ENCODE assay signal across 29 mouse cellular contexts in genomic region chr5:123182651-123183050, GRCm38 (mm10). TPM values are rescaled to one million over a fixed set of nuclear protein-coding genes. Genes with fewer than 3 reads are reported as not detected.
A peak's percentile ranks its signal among the peaks of the same experiment; 100 is the strongest.
DNase-seq lines count a peak whose midpoint lies in the region; ATAC-seq lines count a peak whose summit lies in the region.
"Had no signal": no experiment of that assay in that cellular context is flagged by ENCODE, and none has a peak within 500 bp of the region (broad histone marks: within the 10 kb centered on the region; RNA-seq: fewer than 3 reads in every experiment).

TSS of gene Hpd (minus strand) at chr5:123182727.

- H3K4me3 ChIP-seq in kidney, embryonic 15.5 days (replicated peaks) = no peak within 1 kb of the TSS
- no peak within 1 kb of the TSS for H3K4me3 ChIP-seq in liver, embryonic 12.5 days
- H3K4me3 ChIP-seq: embryonic facial prominence, embryonic 15.5 days; heart, embryonic 10.5 days; hindbrain, embryonic 15.5 days; limb, embryonic 13.5 days; lung, embryonic 15.5 days; midbrain, embryonic 15.5 days; myocyte; neural tube, embryonic 13.5 days had no signal

- no peak within 1 kb of the TSS for H3K27ac ChIP-seq in kidney, embryonic 15.5 days
- peak within 1 kb of the TSS; percentile 18 for H3K27ac ChIP-seq in liver, embryonic 12.5 days
- H3K27ac ChIP-seq: embryonic facial prominence, embryonic 15.5 days; heart, embryonic 10.5 days; hindbrain, embryonic 15.5 days; limb, embryonic 13.5 days; lung, embryonic 15.5 days; midbrain, embryonic 15.5 days; neural tube, embryonic 13.5 days had no signal

- H3K27me3 ChIP-seq in kidney, embryonic 15.5 days = 0 out of 2 replicates have a peak, but pooled peaks cover 3% of the 10 kb centered on the region
- H3K27me3 ChIP-seq in liver, embryonic 12.5 days (replicated peaks) = peaks cover 28% of the 10 kb centered on the region
- H3K27me3 ChIP-seq: embryonic facial prominence, embryonic 15.5 days; hindbrain, embryonic 15.5 days; limb, embryonic 13.5 days; lung, embryonic 15.5 days; midbrain, embryonic 15.5 days had no signal

- H3K36me3 ChIP-seq in kidney, embryonic 15.5 days = no peaks in the 10 kb centered on the region
- no peaks in the 10 kb centered on the region for H3K36me3 ChIP-seq in liver, embryonic 12.5 days
- H3K36me3 ChIP-seq: embryonic facial prominence, embryonic 15.5 days; heart, embryonic 10.5 days; hindbrain, embryonic 15.5 days; limb, embryonic 13.5 days; lung, embryonic 15.5 days; midbrain, embryonic 15.5 days; neural tube, embryonic 13.5 days had no signal

- 76% methylated on average over 10 of the region's 10 CpGs for WGBS in kidney, embryonic 15.5 days
- WGBS in liver, embryonic 12.5 days (ENCODE audit: insufficient replicate concordance) = 54% methylated on average over 10 of the region's 10 CpGs

- DNase-seq in adrenal gland, postnatal 14 days = no peak
- no peak for DNase-seq in adrenal gland, postnatal 25 days
- DNase-seq in kidney, adult 9 months = peak; percentile 81
- no peak for DNase-seq in cerebellum, adult 11 months
- no peak for DNase-seq in spleen, adult 12 weeks (ENCODE audit: low spot score)
- DNase-seq: cerebellum, adult 9-10 months; gastrocnemius, postnatal 10 days; lung, postnatal 4 days; thymus, adult 18-20 months; thymus, postnatal 36 days had no signal

- no peak for ATAC-seq in kidney, embryonic 15.5 days (replicated peaks; ENCODE audit: low FRiP score)
- ATAC-seq in liver, embryonic 12.5 days = no peak
- 0 out of 2 replicates have a peak, but pooled peaks have one; percentile 21 for ATAC-seq in megakaryocyte-erythroid progenitor cell, adult 5-6 weeks (replicated peaks; ENCODE audit: low FRiP score, low TSS enrichment, poor library complexity, severe bottlenecking)
- ATAC-seq: CD4-positive, CD25-positive, alpha-beta regulatory T cell, adult 4 months; forebrain, embryonic 14.5 days; intestine, embryonic 16.5 days; midbrain, embryonic 15.5 days had no signal

- no peak within 1 kb of the TSS for H3K9ac ChIP-seq in kidney, embryonic 15.5 days
- H3K9ac ChIP-seq in liver, embryonic 12.5 days = 0 out of 2 replicates have a peak within 1 kb of the TSS, but pooled peaks have one; percentile 12
- H3K9ac ChIP-seq: embryonic facial prominence, embryonic 15.5 days; hindbrain, embryonic 15.5 days; limb, embryonic 13.5 days; lung, embryonic 15.5 days; midbrain, embryonic 15.5 days; neural tube, embryonic 13.5 days had no signal

- H3K9me3 ChIP-seq in kidney, embryonic 15.5 days (replicated peaks) = no peaks in the 10 kb centered on the region
- H3K9me3 ChIP-seq in liver, embryonic 12.5 days (replicated peaks) = no peaks in the 10 kb centered on the region
- H3K9me3 ChIP-seq: embryonic facial prominence, embryonic 15.5 days; heart, embryonic 10.5 days; hindbrain, embryonic 15.5 days; lung, embryonic 15.5 days; midbrain, embryonic 15.5 days; neural tube, embryonic 13.5 days had no signal

- no peak within 1 kb of the TSS for H3K4me2 ChIP-seq in kidney, embryonic 15.5 days
- H3K4me2 ChIP-seq in liver, embryonic 12.5 days = no peak within 1 kb of the TSS
- H3K4me2 ChIP-seq: embryonic facial prominence, embryonic 15.5 days; hindbrain, embryonic 15.5 days; limb, embryonic 13.5 days; lung, embryonic 15.5 days; midbrain, embryonic 15.5 days; neural tube, embryonic 13.5 days had no signal

- H3K4me1 ChIP-seq in kidney, embryonic 15.5 days = no peaks in the 10 kb centered on the region
- H3K4me1 ChIP-seq in liver, embryonic 12.5 days = peaks cover 11% of the 10 kb centered on the region; the same call in 1 of the 2 replicates
- H3K4me1 ChIP-seq: embryonic facial prominence, embryonic 15.5 days; limb, embryonic 13.5 days; lung, embryonic 15.5 days; midbrain, embryonic 15.5 days had no signal

RNA-seq across cellular contexts. Expression of gene Hpd, which starts in this region (rescaled TPM):
- total RNA-seq in adrenal gland, postnatal 14 days (2021) = 9.9 and 203 TPM in 2 replicates
- total RNA-seq in adrenal gland, postnatal 25 days (2021) = 1.4 and 25.2 TPM in 2 replicates
- polyA plus RNA-seq in kidney, embryonic 15.5 days (2015; fragmentation: Nextera tagmentation; extraction: Ambion mirVana) = 0.99 and 1.5 TPM in 2 replicates
- 5.9 and 6.1 TPM in 2 replicates for polyA plus RNA-seq in liver, embryonic 12.5 days (2016; fragmentation: Nextera tagmentation; extraction: Ambion mirVana)
- total RNA-seq in megakaryocyte-erythroid progenitor cell, adult 5-6 weeks (2014; fragmentation: Nextera tagmentation) = not detected in 2 replicates
- total RNA-seq in megakaryocyte-erythroid progenitor cell, adult 5-6 weeks (2017) = not detected in 2 replicates
- total RNA-seq: common myeloid progenitor, adult 5-6 weeks; granulocyte monocyte progenitor cell, adult 5-6 weeks; hematopoietic stem cell, adult 5-6 weeks; left cerebral cortex, postnatal 25 days had no signal
- polyA plus RNA-seq: brain, embryonic 14.5 days; CD4-positive, CD25-positive, alpha-beta regulatory T cell, adult 4 months; embryonic facial prominence, embryonic 15.5 days; forebrain, embryonic 14.5 days; hindbrain, embryonic 15.5 days; limb, embryonic 13.5 days; lung, embryonic 15.5 days; midbrain, embryonic 15.5 days; myocyte; neural tube, embryonic 13.5 days had no signal

Comparison
In these comparisons a context has a peak if more than half of its experiments do, and no peak if none do; other contexts are left out.
1. Peak in ATAC-seq in megakaryocyte-erythroid progenitor cell, adult 5-6 weeks; RNA of the gene not detected or under 1 TPM.